Mouse (Mus musculus) G1E (cell line): Measurements from ENCODE around the gene Pcdh8. TPM values are rescaled to one million over a fixed set of nuclear protein-coding genes. Genes with fewer than 3 reads are reported as not detected.

Source experiments
- ATAC-seq: 2 replicates; pipeline ENCODE4 v1.8.0; 2016; ENCODE audit warnings: mild to moderate bottlenecking; ENCODE audit not compliant: insufficient number of reproducible peaks, poor library complexity, low FRiP score, severe bottlenecking; ENCODE audit errors: extremely low read depth
- DNase-seq: peaks from one replicate; pipeline ENCODE4 v3.0.0; 2012; ENCODE audit warnings: low spot score
- H3K27me3 ChIP-seq: 2 replicates; pipeline ENCODE4 v1.6.1; 2012; ENCODE audit warnings: mild to moderate bottlenecking, low read length, inconsistent platforms; ENCODE audit not compliant: insufficient read depth
- H3K36me3 ChIP-seq: replicated peaks from 2 replicates; pipeline ENCODE3; 2012; ENCODE audit warnings: mild to moderate bottlenecking, inconsistent platforms
- H3K4me1 ChIP-seq: 2 replicates; pipeline ENCODE4 v1.6.1; 2012; ENCODE audit warnings: low read depth, low read length, inconsistent platforms, mixed read lengths; ENCODE audit not compliant: insufficient read depth
- H3K4me3 ChIP-seq: 2 replicates; pipeline ENCODE4 v1.5.1; 2012; ENCODE audit warnings: low read depth, mild to moderate bottlenecking, inconsistent platforms, low read length, moderate library complexity, mixed read lengths
- H3K9me3 ChIP-seq: replicated peaks from 2 replicates; pipeline ENCODE4 v1.6.1; 2012; ENCODE audit warnings: inconsistent platforms
- CTCF ChIP-seq: IDR thresholded peaks from 2 replicates; pipeline ENCODE4 v1.5.1; 2012; ENCODE audit warnings: low read depth, low read length, inconsistent platforms, mixed read lengths
- GATA1 ChIP-seq: IDR thresholded peaks from 2 replicates; pipeline ENCODE4 v1.6.1; 2012; ENCODE audit warnings: borderline replicate concordance, low read length, inconsistent platforms, mixed read lengths
- GATA2 ChIP-seq: IDR thresholded peaks from 2 replicates; pipeline ENCODE4 v1.6.1; 2012; ENCODE audit warnings: low read depth, low read length, inconsistent platforms, borderline replicate concordance
- POLR2AphosphoS5 ChIP-seq: IDR thresholded peaks from 2 replicates; pipeline ENCODE4 v1.6.1; 2012; ENCODE audit warnings: low read depth, low read length, inconsistent platforms; ENCODE audit not compliant: insufficient replicate concordance
- TAL1 ChIP-seq: conservative IDR thresholded peaks from 2 replicates; pipeline ENCODE4 v1.6.1; 2012; ENCODE audit warnings: low read depth, low read length, inconsistent platforms, mixed read lengths
- polyA plus RNA-seq: library from polyadenylated mRNA; stranded (reverse); fragments of >175 nt; gene quantifications from 2 replicates; pipeline ENCODE4 v1.2.3, GENCODE M21; 2012
- total RNA-seq, 2 experiments: library from RNA; stranded (forward) in 1 of 2; stranded (reverse) in 1 of 2; fragments of 200-1000 nt in 1 of 2; fragments of >200 nt in 1 of 2; fragmentation: Nextera tagmentation in 1 of 2; gene quantifications; 2 replicates each; pipeline ENCODE4 v1.2.3; 2014 to 2017

Pcdh8 gene
- total and polyA plus RNA-seq, 3 experiments: 0.11 TPM; not detected in 2

DNA sequence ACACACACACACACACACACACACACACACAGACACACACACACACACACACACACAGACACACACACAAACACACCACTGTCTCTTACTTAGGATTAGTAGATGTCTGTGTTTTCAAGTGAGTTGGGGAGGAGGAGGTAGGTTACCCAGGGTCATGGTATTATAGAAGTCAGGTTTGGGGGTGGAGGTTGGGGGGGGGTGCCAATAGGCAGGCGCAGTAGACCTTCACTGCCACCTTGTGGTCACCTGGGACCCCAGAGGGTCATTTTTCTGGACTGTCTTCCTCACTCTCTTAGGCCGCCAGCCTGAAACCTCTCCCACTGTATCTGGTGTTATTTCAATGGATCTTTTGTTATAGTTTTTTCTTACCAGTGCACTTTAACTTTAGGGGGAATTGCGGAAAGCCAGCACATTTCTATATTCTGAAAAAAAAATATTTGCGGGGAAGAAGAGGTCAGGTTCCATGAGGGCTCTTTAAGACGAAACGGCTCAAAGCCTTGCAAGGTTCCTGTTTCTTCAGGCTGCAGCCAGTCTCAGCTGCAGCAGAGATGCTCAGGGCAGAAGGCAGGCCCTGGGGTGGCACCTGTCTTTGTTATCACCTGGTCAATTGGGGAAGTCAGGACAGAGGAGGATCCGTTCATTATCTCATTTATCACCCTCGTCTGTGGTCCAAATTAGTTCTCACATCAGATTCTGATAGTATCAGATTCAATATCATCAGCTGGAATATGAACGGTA, 33.3 kb downstream of the Pcdh8 start:
- Histone ChIP-seq H3K9me3 (no peaks in the 10 kb centered on the region; the same call in 1 of the 2 replicates), H3K4me3 (no peak overlapping the region), H3K27me3 (no peaks in the 10 kb centered on the region), H3K4me1 (no peaks in the 10 kb centered on the region), H3K36me3 (no peaks in the 10 kb centered on the region)
- no peak for TF ChIP-seq GATA1
- DNase-seq (no peak), ATAC-seq (no peak)

DNA sequence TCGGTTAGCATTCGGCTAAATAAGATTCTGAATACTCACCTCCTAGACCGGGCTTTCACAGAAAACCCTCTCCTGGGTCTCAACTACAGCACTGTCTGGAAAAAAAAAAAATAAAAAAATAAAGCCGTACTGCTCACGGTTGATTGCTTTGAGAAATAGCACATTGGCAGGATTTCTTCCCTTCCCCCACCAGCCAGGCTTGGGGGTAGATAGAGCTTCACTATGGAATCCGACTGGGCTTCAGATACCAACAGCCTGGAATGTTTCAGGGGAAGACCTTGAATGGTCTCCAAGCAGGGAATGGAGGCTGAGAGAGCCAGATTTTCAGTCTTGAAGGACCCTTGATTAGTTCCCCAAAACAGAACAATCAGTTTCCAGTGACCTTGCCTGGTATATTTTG, 34.3 kb downstream of the Pcdh8 start:
- no peak for DNase-seq
- no peak overlapping the region for H3K4me3 ChIP-seq
- H3K9me3 ChIP-seq: no peaks in the 10 kb centered on the region; the same call in 1 of the 2 replicates
- no peak for ATAC-seq
- no peaks in the 10 kb centered on the region for H3K36me3 ChIP-seq
- no peak for TF ChIP-seq CTCF
- TF ChIP-seq POLR2AphosphoS5: no peak
- TF ChIP-seq GATA1: no peak
- no peak for TF ChIP-seq TAL1
- no peak for TF ChIP-seq GATA2
- no peaks in the 10 kb centered on the region for H3K4me1 ChIP-seq
- no peaks in the 10 kb centered on the region for H3K27me3 ChIP-seq

DNA sequence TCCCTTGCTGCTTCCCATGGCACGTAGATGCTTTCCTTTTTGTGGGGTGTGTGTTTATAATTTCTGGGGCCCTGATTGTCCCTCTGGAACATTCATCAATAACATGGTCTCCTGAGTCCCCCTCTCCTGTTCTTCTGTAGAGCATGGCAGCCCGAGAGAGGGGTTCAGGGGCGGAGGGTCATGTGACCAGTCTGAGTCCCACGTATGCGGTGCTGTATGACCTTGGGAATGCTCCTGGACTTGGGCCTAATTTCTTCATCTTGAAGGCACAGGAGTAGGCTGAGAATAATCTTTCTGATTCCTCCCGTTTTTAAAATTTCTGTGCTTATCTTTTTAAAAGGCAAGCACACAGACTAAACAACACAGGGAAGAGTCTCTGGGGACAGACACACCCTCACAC, 37.6 kb downstream of the Pcdh8 start:
- H3K4me1 ChIP-seq: no peaks in the 10 kb centered on the region
- H3K4me3 ChIP-seq: no peak overlapping the region
- DNase-seq: no peak
- no peaks in the 10 kb centered on the region for H3K36me3 ChIP-seq
- no peak for ATAC-seq
- TF ChIP-seq POLR2AphosphoS5 (no peak), GATA2 (no peak), GATA1 (no peak), CTCF (no peak), TAL1 (no peak)
- no peaks in the 10 kb centered on the region; the same call in 1 of the 2 replicates for H3K9me3 ChIP-seq
- no peaks in the 10 kb centered on the region for H3K27me3 ChIP-seq

DNA sequence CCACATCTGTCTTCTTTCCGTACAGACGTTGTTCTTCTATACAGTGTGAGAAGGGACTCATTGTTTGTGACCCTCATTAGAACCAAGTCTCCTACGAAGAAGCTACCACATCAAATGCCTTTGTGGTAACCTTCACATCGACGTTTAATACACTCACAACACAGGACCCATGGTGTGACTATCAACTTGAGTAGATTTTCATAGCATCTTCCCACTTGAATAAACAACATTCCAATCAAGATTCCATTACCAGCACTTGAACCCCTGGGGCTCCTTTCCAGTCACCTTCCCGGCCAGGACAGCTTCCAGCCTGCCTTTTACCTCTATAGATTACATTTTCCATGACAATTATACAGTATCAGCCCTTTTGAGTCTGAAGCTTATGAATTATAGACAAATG, 42.3 kb downstream of the Pcdh8 start:
- ATAC-seq (no peak), DNase-seq (no peak)
- H3K4me3 ChIP-seq: no peak overlapping the region
- no peaks in the 10 kb centered on the region for H3K27me3 ChIP-seq
- H3K4me1 ChIP-seq: no peaks in the 10 kb centered on the region
- TF ChIP-seq GATA2: no peak
- TF ChIP-seq CTCF: no peak
- TF ChIP-seq TAL1: no peak
- no peak for TF ChIP-seq POLR2AphosphoS5
- TF ChIP-seq GATA1: no peak
- no peaks in the 10 kb centered on the region for H3K36me3 ChIP-seq
- peaks cover 5% of the 10 kb centered on the region; the same call in 1 of the 2 replicates for H3K9me3 ChIP-seq

DNA sequence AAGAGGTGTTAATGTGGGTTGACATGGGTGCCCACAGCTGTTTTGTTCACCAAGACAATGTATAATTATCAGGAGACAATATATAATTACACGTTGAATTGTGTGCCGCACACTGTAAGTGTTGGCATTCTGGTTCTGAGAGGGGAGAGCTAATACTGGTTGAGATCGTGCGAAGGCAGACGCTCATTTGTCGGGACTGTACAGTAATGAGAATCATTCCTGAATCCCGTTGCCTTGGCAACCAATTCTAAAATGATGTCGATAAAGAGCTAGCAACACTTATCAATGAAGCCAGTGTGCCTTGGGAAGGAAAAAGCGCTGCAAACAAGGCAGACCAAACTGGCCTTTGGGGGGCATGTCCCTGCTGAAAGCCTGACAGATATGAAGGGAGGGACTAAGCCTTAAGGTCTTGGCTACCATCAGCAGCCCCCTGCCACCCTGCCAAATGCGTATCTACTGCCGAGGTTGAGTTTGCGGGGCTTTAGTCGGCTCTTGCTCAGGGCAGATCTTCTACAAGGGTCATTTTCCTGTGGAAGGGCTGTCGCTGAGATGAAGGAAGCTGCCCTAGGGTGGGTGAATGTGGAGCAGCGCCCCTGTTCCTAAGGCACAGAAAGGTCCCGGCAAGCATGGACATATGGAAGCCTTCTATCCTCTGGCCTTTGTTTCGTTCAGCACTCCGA, 47.0 kb downstream of the Pcdh8 start:
- no peak for DNase-seq
- H3K27me3 ChIP-seq: no peaks in the 10 kb centered on the region
- H3K9me3 ChIP-seq: peaks cover 17% of the 10 kb centered on the region
- ATAC-seq: no peak
- H3K4me1 ChIP-seq: no peaks in the 10 kb centered on the region
- TF ChIP-seq TAL1: no peak
- TF ChIP-seq GATA2: no peak
- TF ChIP-seq CTCF: no peak
- no peak for TF ChIP-seq POLR2AphosphoS5
- TF ChIP-seq GATA1: no peak
- H3K4me3 ChIP-seq: no peak overlapping the region
- H3K36me3 ChIP-seq: no peaks in the 10 kb centered on the region

DNA sequence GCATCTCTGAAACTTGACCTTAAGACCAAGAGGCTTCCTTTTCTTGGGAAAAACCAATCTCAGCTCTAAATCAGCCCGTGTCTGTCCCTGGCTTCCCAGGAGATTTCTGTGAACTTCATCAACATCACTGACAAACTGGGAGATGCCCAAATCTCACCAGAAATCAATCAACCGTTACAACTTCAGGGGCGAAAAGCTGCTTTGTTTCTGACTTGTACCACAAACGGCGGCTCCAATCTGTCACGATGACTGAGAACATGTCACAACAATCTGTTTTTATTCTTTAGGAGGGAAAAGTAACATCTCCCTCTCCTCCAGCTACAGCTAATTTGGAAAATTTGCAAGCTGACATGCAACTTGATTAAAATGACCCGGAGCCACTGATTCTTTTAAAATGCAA, 48.9 kb downstream of the Pcdh8 start:
- no peak overlapping the region for H3K4me3 ChIP-seq
- no peaks in the 10 kb centered on the region for H3K27me3 ChIP-seq

More for the DNA sequence above, 48.9 kb downstream of the Pcdh8 start:
- ATAC-seq (no peak), DNase-seq (no peak)
- no peak for TF ChIP-seq GATA1
- no peak for TF ChIP-seq POLR2AphosphoS5
- TF ChIP-seq CTCF: no peak
- TF ChIP-seq GATA2: no peak
- H3K4me1 ChIP-seq: no peaks in the 10 kb centered on the region
- H3K9me3 ChIP-seq: peaks cover 21% of the 10 kb centered on the region
- no peaks in the 10 kb centered on the region for H3K36me3 ChIP-seq

Other genes with a start within 250 kb of the Pcdh8 start
- gene Sugt1, start 183.6 kb downstream of the Pcdh8 start, total RNA-seq (2014; fragmentation: Nextera tagmentation): 91.6 and 98.9 TPM in 2 replicates
- gene Sugt1, start 183.6 kb downstream of the Pcdh8 start, total RNA-seq (2017): 216 and 228 TPM in 2 replicates
- 3.6 and 6.1 TPM in 2 replicates for gene Sugt1, start 183.6 kb downstream of the Pcdh8 start, polyA plus RNA-seq
- not detected in 2 replicates for gene Cnmd, start 109.1 kb downstream of the Pcdh8 start, total RNA-seq (2014; fragmentation: Nextera tagmentation)
- 0.22 and 0.29 TPM in 2 replicates for gene Cnmd, start 109.1 kb downstream of the Pcdh8 start, total RNA-seq (2017)
- not detected in 2 replicates for gene Cnmd, start 109.1 kb downstream of the Pcdh8 start, polyA plus RNA-seq
- gene Olfm4, start 212.8 kb upstream of the Pcdh8 start, total RNA-seq (2014; fragmentation: Nextera tagmentation): not detected in 2 replicates
- 0.11 TPM in 1 of 2 replicates, not detected in the other for gene Olfm4, start 212.8 kb upstream of the Pcdh8 start, total RNA-seq (2017)
- not detected in 2 replicates for gene Olfm4, start 212.8 kb upstream of the Pcdh8 start, polyA plus RNA-seq